Mouse (Mus musculus) splenic B cell, adult 2 months (primary cell): ENCODE data around the gene Klhl6.

ENCODE experiments used
- DNase-seq: peaks from one replicate; pipeline ENCODE4 v3.0.0-alpha.2; 2011; ENCODE audit warnings: low read depth, low spot score
- H3K27me3 ChIP-seq: 2 replicates; pipeline ENCODE4 v1.6.1; 2012; ENCODE audit warnings: mild to moderate bottlenecking, low read length, moderate library complexity, mixed read lengths; ENCODE audit not compliant: control insufficient read depth, poor library complexity, insufficient read depth, severe bottlenecking
- H3K36me3 ChIP-seq: 2 replicates; pipeline ENCODE4 v1.6.1; 2012; ENCODE audit warnings: mild to moderate bottlenecking, low read length, moderate library complexity, mixed read lengths; ENCODE audit not compliant: control insufficient read depth, poor library complexity, insufficient read depth, severe bottlenecking

Gene Klhl6

GRCm38 (mm10) chr16:19981006-19981405 is 1.8 kb downstream of the Klhl6 start:
- peak; percentile 65 for DNase-seq
- H3K36me3 ChIP-seq: no peaks in the 10 kb centered on the region
- no peaks in the 10 kb centered on the region for H3K27me3 ChIP-seq

DNA sequence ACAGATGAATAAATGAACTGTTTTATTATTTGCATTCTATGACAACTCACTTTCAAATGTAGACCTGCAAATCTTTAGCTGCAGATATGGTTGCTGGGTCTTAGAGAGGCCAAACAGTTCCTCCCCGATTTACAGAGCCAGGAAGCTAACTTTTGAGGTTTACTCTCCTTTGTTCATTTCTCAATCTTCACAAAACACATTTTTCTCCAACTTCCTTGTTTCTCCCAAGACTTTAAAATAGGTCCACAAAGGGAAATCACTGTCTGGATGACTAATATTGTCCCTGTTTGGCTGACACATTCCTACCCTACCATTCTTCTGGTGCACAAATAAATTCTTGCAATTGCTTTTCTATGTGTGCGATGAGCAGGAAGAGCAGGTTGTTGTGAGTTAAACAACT is 3.1 kb downstream of the Klhl6 start:
- Histone ChIP-seq H3K36me3 (no peaks in the 10 kb centered on the region), H3K27me3 (no peaks in the 10 kb centered on the region)
- no peak for DNase-seq

- peak; percentile 46 for DNase-seq
- Histone ChIP-seq H3K36me3 (no peaks in the 10 kb centered on the region; the same call in 1 of the 2 replicates), H3K27me3 (no peaks in the 10 kb centered on the region)
Observed at GRCm38 (mm10) chr16:19977282-19977681, 5.6 kb downstream of the Klhl6 start.

DNA sequence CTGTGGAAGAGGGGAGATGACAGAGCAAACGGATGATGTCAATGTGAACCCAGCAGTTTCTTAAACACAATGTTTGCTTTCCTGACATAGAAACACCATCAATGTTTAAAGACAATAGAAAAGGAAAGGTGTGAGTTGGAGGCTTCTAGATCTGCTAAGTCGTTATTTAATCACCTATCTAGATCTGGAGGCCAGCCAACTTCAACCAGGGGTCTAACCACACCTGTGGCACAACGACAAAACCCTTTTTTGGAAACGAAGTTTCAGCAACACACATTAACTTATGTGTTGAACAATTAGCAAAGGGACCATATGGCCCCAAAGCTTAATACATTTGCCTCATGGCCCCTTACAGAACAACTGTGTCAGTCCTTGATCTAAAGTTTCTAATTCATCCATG is 6.0 kb downstream of the Klhl6 start:
- no peak for DNase-seq
- Histone ChIP-seq H3K36me3 (no peaks in the 10 kb centered on the region; the same call in none of the 2 replicates), H3K27me3 (no peaks in the 10 kb centered on the region)

GRCm38 (mm10) chr16:19975432-19975831 is 7.4 kb downstream of the Klhl6 start:
- DNase-seq: peak; percentile 42

DNA sequence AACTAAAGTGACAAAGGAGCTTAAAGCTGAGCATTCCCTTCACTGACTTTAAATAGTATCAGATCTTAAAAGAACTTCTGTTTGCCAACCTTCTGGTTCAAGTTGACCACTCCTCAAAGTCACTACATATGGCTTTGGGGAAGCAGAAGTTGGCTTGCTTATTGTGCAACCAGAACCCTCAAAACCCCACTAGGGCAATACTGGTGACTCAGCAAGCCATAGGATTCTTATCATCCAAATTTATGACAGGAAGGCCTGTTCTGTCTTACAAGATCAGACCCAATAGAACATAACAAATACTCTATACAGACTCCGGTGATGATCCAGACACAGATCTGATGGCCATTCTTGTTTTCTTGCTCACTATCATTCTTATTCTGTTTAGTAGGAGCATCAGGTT is 9.4 kb downstream of the Klhl6 start:
- Histone ChIP-seq H3K27me3 (no peaks in the 10 kb centered on the region), H3K36me3 (no peaks in the 10 kb centered on the region; the same call in none of the 2 replicates)
- DNase-seq: peak; percentile 37

More at GRCm38 (mm10) chr16:19975432-19975831, 7.4 kb downstream of the Klhl6 start:
- Histone ChIP-seq H3K27me3 (no peaks in the 10 kb centered on the region), H3K36me3 (no peaks in the 10 kb centered on the region; the same call in none of the 2 replicates)

GRCm38 (mm10) chr16:19972736-19973350 is 10.0 kb downstream of the Klhl6 start:
- H3K36me3 ChIP-seq: no peaks in the 10 kb centered on the region; the same call in none of the 2 replicates
- H3K27me3 ChIP-seq: no peaks in the 10 kb centered on the region
- DNase-seq: peak; percentile 82

- H3K36me3 ChIP-seq: peaks cover 8% of the 10 kb centered on the region
- DNase-seq: no peak
Observed at GRCm38 (mm10) chr16:19969506-19969905, 13.3 kb downstream of the Klhl6 start.

GRCm38 (mm10) chr16:19968666-19969065 is 14.2 kb downstream of the Klhl6 start:
- DNase-seq: no peak
- H3K27me3 ChIP-seq: no peaks in the 10 kb centered on the region
- H3K36me3 ChIP-seq: peaks cover 8% of the 10 kb centered on the region

More at GRCm38 (mm10) chr16:19969506-19969905, 13.3 kb downstream of the Klhl6 start:
- no peaks in the 10 kb centered on the region for H3K27me3 ChIP-seq

DNA sequence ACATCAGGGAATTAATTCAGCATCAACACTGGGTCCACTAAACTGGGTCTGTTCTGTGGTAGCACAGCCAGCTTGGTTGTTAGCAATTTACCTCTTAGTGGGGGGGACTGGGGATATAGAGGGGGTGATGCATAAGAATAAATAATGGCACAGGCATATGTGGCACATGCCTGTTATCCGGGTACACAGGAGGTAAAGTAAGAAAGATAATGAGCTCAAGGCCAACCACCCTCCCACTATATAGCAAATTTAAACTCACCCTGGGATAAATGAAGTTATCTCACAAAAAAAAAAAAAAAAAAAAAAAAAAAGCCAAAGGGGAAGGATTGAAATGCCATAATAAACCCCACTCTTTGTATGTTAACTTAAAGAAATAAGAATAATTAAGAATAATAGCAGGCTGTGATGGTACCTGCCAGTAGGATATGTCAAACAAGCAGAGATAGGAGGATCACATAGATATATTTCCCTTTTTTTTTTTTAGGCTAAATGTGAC is 14.9 kb downstream of the Klhl6 start:
- peaks cover 8% of the 10 kb centered on the region for H3K36me3 ChIP-seq
- no peaks in the 10 kb centered on the region for H3K27me3 ChIP-seq
- no peak for DNase-seq

DNA sequence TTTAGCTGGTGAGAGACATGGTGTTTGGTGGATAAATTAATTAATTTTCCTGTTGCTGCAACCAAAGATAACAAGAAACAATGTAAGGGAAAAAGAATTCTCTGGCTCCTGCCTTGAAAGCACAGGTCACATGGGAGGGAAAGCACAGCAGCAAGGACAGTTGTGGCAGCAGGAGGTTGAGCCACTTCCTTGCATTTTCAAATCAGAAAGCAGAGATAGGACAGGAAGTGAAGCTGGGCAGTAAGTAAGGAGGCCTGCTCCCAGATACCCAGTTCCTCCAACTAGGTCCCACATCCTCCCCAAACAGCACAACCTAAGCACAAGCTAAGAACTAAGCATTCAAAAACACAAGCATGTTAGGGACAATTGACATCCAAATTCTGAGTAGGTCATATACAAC is 15.9 kb downstream of the Klhl6 start:
- Histone ChIP-seq H3K36me3 (peaks cover 8% of the 10 kb centered on the region; the same call in 1 of the 2 replicates), H3K27me3 (no peaks in the 10 kb centered on the region)
- DNase-seq: no peak

- no peak for DNase-seq
- Histone ChIP-seq H3K27me3 (no peaks in the 10 kb centered on the region), H3K36me3 (peaks cover 8% of the 10 kb centered on the region; the same call in 1 of the 2 replicates)
Observed at GRCm38 (mm10) chr16:19966437-19966836, 16.4 kb downstream of the Klhl6 start.

DNA sequence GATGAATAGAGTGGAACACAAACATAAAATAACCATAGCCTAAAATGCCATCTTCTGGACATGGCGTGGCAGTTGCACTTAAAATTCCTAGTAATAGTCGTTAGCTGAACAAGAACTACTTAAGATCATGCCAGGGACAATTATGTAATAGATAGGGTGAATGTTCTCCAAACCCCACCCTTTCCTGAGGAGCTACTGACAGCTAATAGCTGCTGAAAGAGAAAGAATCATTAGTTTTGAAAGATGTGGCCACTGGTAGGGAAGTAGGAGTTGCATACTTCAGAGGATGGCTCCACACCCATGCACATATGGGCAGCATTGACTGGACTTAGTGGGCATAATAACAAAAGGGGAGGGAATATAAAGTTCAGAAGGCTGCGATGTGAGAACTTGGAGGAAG is 19.9 kb downstream of the Klhl6 start:
- Histone ChIP-seq H3K36me3 (peaks cover 9% of the 10 kb centered on the region), H3K27me3 (no peaks in the 10 kb centered on the region)
- no peak for DNase-seq

- DNase-seq: no peak
- peaks cover 12% of the 10 kb centered on the region for H3K36me3 ChIP-seq
Observed at GRCm38 (mm10) chr16:19961070-19961469, 21.8 kb downstream of the Klhl6 start.

GRCm38 (mm10) chr16:19960407-19961058 is 22.3 kb downstream of the Klhl6 start:
- Histone ChIP-seq H3K27me3 (no peaks in the 10 kb centered on the region), H3K36me3 (peaks cover 11% of the 10 kb centered on the region)
- DNase-seq: no peak

More at GRCm38 (mm10) chr16:19961070-19961469, 21.8 kb downstream of the Klhl6 start:
- H3K27me3 ChIP-seq: no peaks in the 10 kb centered on the region
